Mouse (Mus musculus) adrenal gland, postnatal 25 days (tissue): Measurements from ENCODE around the gene Adam17. TPM values are rescaled to one million over a fixed set of nuclear protein-coding genes. Genes with fewer than 3 reads are reported as not detected.
"Not testable (repeated sequence)": the region's sequence is repeated elsewhere in the genome, so short reads cannot be mapped to it uniquely, and the experiment has no call there.

Experiments
- DNase-seq: peaks from one replicate; pipeline ENCODE4 v3.0.0; 2021; ENCODE audit warnings: mixed read lengths
- long read RNA-seq: library from polyadenylated mRNA; stranded (forward); transcript quantifications from one replicate; pipeline ENCODE4 v2.0.0, GENCODE M21; 2021
- total RNA-seq: library from RNA; stranded (reverse); gene quantifications from 2 replicates; pipeline ENCODE4 v1.2.3, GENCODE M21; 2021

Gene Adam17
- 45.7 and 60.9 TPM in 2 replicates for total RNA-seq
- long read RNA-seq, full-length matches to known transcripts, result 19 of 32 reads
- long read RNA-seq, partial matches to known transcripts, result 7 of 32 reads
- long read RNA-seq, other reads (novel, unspliced or antisense), result 6 of 32 reads

DNA sequence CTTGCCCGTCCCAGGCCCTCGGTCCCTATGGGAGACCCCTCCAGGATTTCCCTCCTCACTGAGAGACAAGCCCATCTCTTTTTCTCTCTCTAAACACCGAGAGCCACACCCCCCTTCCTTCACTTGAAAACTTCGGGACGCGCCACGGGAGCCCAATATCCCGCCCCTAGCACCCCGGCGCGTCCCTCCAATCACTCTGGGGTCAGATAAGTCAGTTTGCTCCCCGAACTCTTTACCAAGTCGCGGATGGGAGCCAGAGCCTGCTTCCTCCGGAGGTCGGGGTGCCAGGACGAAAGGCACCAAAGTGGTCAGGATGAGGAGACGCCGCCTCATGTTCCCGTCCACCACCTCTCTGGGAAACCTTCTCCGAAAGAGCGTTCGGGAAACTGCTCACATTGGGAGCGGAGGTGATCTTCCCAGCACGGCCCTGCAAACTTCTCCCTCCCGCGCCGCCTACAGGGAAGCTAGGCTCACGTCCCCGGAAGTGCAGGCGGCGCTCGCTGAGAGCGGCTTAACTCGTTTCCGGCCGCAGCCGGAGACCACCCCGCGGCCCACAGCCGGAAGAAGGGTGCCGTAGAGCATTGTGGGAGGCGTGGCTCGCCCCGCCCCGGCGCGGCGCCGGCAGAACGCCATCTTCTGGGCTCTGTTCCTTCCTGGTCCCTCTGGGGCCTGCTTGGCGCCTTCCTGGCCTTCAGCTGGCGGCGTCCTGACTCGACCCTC is at the start of gene Adam17:
Gene Adam17, minus strand, starts transcription at position 533 of the 720 bp plus-strand sequence.
- DNase-seq, result peak; percentile 95

DNA sequence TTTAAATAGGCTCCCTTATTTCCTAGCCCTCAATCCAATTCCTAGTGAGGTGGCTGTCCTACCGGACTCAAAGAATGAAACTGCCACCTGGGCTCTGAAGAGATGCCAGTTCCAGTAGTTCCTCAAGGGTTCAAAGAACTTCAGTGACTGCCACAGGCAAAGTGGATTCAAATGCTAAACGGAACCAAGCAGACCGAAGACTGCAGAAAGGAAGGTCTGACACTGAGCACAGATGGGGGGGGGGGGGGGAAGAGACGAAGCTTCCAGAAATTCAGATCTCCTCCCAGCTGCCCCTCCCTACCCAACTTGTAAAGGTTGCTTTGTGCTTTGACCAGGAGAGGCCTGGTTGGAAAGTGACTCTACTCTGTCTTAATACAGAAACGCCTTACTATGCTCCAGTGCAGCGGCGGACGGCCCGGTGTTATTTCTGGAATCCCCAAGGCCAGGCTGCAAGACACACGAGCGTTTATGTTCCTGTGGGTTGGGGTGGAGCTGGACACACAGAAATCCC is 45.2 kb upstream of the Adam17 start:
- DNase-seq, result peak; percentile 26

DNA sequence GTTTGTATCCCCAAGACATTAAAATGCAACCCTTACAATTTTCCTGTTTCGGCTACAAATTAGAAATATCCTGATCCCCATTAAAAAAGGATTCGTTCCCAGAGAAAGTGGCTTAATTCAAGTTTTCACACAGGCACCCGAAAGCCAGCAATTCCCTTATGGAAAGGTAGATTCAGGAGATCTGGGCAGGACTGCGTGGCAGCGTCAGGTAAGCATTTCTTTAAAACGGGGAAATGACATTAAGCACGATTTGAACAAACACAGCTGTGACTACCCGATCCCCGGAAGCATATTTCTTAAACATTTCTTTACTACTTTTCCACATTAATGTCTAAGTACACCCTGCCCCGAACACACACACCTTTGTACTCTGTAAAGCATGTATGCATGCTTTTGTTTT is 44.7 kb upstream of the Adam17 start:
- no peak for DNase-seq

DNA sequence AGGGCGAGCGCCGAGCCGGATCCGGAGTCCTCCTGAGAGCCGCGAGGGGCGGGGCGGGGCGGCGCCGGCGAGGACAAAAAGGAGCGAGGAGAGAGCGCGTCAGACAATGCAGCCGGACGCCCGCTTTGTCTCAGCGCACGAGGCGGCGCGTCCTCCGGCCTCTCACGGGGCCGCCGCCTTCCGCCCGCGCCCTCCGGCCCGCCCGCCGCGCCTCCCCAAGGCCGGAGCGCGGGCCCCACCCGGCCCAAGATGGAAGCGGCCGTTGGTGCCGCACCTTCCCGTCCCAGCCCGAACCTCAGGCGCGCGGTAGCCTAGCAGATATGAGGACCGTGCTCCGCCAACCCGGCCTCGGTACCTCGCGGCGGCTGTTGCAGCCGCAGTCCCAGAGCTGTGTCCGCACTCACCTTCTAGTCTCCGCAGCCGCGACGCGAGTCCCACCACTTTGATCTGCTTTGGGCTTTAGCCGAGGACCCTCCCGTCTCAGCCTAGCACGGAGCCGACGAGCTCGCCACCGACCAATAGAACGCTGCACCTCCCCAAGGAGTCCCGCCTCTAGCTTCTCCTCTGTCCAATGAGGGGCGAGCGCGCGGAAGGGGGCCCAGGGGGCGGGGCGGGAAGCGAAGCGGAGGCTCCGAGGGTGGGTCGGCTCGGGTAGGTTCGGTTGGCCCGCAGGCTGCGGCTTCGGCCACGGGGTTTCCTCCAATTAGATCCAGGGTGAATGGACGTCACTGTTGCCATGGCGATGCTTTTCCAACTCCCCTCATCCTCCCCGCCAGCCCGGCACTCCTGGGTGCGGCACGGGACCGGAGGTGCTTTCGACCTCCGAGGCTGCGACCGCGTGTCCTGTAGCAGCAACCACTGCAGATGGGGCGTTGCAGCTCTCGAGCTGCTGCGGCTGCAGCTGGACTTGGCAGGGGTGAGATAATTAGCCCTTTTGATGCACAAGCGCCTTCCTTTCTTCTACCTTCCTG is 44.0 kb upstream of the Adam17 start, which contains the start of gene Ywhaq:
Gene Ywhaq, minus strand, starts transcription at position 538 of the 971 bp plus-strand sequence.
- peak; percentile 98 for DNase-seq

DNA sequence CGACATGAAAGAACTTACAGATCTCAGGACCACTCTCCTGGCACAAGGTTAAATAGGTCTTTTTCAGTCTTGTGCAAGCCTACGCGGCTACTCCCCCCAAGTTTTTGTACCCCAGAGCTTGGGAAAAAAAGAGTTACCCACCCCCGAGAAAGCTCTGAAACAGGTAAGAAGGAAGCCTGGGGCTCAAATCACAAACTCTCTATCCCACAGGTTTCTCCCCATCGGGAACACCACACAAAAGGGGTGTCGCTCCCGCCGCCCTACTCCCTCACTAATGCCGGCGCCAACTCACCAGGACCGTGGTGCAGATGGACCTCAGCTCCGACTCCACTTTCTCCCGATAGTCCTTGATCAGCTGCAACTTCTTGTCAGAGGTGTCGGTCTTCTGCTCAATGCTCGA is 43.1 kb upstream of the Adam17 start:
- DNase-seq, result peak; percentile 9

DNA sequence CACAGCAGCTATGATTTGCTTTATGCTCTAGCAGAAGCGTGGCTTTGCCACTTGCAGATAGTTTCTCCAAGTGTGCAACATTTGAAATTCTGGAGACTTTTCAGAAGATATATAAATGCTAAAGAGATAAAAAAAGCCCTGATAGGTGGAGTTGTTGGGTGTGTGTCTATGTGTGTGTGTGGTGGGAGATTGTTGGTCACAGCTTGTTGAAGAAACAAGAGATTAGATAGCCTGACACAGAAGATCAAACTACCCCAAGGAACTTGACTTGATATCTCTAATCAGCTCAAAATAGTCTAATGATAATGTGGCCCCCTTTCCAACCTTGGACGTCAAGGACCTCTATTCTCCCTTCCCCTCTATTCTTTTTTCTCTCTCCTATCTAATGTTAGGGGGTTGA is 37.2 kb upstream of the Adam17 start:
- DNase-seq, result no peak

- no peak for DNase-seq
Observed at GRCm38 (mm10) chr12:21409651-21410050, 36.2 kb upstream of the Adam17 start.

DNA sequence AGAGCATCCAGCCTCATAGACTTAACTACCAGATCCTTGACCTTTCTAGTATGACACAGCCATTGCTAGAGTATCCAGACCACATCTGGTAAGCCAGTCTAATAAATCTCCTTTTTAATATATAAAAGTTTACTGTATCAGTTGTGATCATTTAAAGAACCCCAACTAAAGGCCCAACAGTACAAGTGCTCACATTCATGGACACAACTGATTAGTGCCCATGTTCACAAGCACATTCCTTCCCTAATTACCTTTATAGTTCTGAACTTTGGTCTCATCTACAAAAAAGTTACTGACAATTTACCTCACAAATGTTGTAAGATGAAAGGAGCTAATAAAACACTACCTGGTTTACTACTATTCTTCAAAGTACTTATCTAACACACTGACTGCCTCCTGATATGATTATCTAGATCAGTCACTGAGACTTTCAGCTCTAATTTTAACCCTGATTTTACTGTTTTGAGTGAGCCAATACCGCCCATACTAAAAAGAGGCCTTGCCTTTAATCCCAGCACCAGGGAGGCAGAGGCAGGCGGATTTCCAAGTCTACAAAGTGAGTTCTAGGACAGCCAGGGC is 35.4 kb upstream of the Adam17 start:
- DNase-seq, result no peak

- no peak for DNase-seq
Observed at GRCm38 (mm10) chr12:21402771-21403170, 29.3 kb upstream of the Adam17 start.

GRCm38 (mm10) chr12:21386201-21386600 is 12.8 kb upstream of the Adam17 start:
- no peak for DNase-seq

DNA sequence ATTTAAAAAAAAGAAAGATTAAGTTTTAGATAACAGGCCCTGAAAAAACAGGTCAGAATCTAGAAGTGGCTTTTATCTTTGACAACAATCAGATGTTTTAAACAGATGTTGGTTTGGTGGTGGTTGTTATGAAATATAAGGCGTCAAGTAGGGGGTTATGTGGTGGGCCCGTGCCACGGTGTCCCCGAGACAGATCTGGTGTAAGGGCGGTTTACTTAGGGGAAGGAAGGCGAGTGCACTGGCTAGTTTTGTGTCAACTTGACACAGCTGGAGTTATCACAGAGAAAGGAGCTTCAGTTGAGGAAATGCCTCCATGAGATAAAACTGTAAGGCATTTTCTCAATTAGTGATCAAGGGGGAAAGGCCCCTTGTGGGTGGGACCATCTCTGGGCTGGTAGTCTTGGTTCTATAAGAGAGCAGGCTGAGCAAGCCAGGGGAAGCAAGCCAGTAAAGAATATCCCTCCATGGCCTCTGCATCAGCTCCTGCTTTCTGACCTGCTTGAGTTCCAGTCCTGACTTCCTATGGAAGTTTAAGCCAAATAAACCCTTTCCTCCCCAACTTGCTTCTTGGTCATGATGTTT is 5.4 kb upstream of the Adam17 start:
- not testable (repeated sequence) for DNase-seq

DNA sequence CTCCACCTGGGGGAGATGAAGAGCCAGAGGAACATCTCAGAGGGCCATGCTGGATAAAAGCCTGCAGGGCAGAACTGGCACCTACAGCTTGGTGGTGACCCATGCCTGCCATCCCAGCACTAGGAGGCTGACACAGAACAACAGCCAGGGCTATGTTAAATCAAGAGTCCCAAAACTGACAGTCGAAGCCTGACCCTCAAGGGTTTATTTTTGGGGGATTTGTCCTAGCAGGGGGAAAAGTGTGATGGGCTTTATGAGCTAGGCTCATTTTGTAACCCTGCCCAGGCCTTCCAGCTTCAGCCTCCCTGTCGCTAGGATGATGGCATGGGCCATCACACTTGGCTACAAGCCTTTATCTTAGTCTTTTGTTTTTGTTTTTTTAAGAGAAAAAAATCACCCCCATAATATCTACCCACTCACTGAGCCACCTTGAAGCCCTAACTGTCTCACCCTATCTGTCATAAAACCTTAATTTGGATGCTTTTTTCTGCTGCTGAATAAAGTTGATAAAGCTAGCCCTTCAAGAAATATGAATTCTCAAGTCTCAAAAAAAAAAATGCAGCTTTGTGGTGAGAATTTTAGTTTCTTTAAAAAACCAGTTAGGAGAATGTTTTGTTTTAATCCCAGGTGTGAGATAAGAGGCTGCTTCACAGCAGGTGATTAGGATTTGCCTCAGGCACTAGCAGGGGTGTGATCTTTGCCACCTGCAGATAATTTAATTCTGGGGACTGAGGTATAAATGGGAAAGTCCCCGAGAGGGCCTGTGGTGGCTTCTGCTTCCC is 2.1 kb upstream of the Adam17 start:
- no peak for DNase-seq

DNA sequence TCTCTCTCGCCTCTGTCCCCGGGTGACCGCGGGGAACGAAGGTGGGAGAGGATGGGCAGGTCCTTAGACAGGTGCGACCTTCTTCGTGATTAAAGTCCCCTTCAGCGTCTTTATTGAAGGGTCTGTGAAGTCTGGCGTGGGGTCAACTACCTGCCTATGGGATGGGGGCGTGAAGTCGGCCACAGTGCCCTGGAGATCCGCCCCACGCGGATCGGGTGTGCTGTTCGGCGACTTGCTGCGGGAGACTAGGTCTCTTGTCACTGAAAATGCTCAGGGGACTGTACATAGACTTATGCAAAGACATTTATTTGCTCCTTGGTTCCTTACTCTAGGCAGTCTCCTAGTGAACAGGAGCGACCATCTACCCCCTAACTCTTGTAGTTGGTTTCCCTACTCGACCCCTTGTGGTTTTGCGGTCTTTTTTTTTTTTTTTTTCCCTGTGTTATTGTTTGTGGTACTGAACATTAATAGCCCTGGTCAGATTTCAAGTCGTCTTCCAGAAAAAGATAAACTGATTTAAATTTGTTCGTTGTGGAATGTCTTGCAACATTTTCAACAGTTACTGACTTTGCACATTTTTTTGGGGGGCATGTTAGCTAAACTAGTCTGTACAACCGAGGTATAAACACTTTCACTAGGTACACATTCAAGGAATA is 516 bp upstream of the Adam17 start:
- no peak for DNase-seq

DNA sequence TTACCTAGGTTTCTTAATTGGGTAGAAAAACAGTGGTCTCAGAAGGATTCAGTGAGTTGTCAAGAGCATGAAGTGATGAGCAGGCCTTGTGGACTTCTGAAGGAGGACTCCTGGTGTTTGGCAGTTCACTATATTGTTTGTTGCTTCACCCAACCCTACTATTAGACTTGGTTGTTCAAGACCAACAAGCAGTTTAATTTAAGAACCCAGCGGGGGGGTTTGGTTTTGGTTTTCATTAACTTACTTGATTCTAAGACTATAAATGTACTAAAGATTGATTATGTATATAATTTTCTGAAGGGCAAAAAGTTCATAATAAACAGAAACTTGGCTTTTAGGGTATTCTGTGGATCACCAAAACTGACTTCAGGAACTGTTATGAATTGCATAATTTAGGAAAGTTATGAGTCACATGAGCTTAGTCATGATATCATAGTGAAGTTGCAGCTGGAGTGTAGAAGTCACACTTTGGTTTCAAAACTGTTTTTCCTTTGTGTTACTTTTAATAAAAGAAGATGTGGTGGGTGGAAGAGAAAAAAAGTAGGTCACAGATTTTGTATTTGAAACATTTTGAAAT is 3.3 kb downstream of the Adam17 start:
- no peak for DNase-seq

DNA sequence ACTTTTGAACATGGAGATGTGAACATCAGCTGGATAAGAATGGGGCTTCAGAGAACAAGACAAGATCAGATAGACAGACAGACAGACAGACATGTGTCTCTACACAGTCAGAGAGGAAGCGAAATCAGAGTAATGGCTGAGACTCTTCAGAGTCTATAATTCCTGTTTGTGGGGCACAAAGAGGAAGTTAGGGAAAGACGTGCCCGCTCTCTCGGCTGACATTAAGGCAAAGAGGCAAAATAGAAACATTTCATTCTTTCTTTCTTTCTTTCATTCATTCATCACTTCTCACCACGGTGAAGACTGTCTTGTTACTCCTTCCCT is 4.4 kb downstream of the Adam17 start:
- DNase-seq, result no peak

DNA sequence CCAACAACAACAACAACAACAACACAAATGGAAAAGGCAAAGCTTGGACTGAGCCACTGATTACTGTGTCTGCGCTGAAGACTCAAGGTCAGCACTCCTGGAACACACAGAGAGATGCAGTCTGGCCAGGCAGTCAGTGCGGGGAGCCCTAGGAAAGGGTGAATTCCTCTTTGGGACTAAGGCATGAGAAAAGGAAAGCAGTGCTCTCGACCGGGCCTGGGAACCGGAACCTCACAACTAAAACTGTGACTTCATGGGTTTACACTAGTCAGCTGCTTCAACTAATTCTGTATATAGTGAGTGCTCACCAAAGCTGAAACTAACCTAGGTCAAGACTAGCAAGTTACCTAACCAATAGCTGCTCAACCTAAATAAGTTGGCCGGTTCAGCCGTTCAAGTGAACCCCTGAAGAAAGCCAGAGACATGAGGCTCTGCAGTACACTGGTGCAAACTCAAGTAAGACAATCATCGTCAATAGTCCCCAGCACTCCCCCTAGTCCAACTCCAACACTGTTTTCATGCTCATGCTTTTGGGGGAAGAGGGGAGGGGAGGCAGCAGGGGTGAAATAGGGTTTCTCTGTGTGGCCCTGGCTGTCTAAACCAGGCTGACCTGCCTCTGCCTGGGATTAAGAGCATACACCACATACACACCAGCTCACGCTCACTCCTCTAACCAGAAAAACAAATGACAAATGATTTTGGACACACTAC is 4.9 kb downstream of the Adam17 start:
- DNase-seq, result peak; percentile 25

DNA sequence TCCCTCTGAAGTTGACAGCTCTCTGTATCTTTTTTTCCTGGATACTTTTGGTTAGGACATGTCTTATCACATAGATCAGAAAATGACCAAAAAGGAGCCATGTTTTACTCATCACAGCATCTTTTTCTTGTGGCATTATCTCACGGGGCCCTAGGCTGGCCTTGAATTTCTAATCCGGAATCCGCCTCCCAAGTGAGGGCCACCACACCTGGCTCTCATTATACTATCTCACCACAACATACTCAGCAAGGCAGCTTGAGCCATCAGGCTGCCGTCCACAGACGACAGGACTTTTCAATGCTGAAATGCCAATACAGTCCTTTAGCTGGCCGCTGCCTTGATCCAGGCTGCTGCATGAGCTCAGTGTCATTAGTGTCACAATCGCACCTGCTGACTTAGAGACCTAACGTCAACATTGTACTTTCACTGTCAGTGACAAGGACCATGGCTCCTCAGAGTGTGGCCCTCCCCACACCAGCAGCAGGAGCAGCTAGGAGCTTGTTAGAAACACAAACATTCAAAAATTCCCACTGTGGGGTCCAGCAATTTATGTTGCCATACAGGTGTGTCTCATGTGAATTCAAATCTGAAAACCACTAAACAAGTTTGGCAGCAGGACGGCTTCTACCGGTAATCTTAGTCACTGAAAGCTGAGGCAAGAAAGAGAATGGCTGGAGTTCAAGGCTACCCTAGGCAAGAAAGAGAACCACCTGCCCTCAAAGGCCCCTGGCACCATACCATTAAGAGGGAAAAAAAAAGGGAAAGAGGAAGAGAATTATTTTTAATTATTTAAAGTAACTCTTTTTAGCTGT is 8.6 kb downstream of the Adam17 start:
- no peak for DNase-seq

DNA sequence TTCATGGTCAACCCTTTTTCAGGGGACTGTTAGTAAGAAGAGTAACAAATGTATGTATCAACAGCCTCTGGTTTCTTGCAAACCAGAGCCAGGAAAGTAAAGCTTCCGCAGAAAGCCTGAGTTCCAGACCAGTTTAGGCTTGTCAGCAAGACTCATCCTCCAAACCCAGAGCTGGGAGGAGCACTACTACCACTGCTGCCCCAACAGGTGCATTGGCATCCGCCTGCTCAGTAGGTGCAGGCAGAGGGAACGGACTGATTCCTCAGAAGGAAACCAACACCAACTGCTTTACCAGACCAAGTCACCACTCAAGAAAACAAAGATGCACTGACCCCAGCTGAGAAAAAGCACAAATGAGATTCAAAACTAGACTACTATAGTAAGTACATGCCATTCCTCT is 10.2 kb downstream of the Adam17 start:
- DNase-seq, result no peak

- no peak for DNase-seq
Observed at GRCm38 (mm10) chr12:21362686-21363085, 10.7 kb downstream of the Adam17 start.
